7 mouse cellular contexts compared by ENCODE assay signal in genomic region chr2:173000921-173001320, GRCm38 (mm10). TPM values are rescaled to one million over a fixed set of nuclear protein-coding genes. Genes with fewer than 3 reads are reported as not detected.
DNase-seq lines count a peak whose midpoint lies in the region; ATAC-seq and TF ChIP-seq lines count a peak whose summit lies in the region.

No protein-coding gene starts in this region.

- WGBS in embryonic facial prominence, embryonic 12.5 days, result 19% methylated on average over 8 of the region's 8 CpGs
- 15% methylated on average over 8 of the region's 8 CpGs for WGBS in intestine, embryonic 15.5 days

- H3K4me2 ChIP-seq in embryonic facial prominence, embryonic 12.5 days (replicated peaks), result peak overlapping the region; percentile 99
- H3K4me2 ChIP-seq in intestine, embryonic 15.5 days (replicated peaks), result peak overlapping the region; percentile 78
- H3K4me2 ChIP-seq in myocyte (ENCODE audit: low read depth), result peak overlapping the region; percentile 89

- peaks cover 27% of the 10 kb centered on the region for H3K79me2 ChIP-seq in myocyte (ENCODE audit: control insufficient read depth, insufficient read depth)

- H3K9ac ChIP-seq in embryonic facial prominence, embryonic 12.5 days, result peak overlapping the region; percentile 95
- H3K9ac ChIP-seq in intestine, embryonic 15.5 days, result peak overlapping the region; percentile 91

- TF ChIP-seq POLR2A in myocyte (IDR thresholded peaks at IDR 0.05; ENCODE audit: insufficient read length, low read depth), result no peak

- ATAC-seq in megakaryocyte, adult 5-6 weeks (ENCODE audit: poor library complexity, severe bottlenecking), result no peak; the same call in 1 of the 2 replicates
- ATAC-seq in embryonic facial prominence, embryonic 12.5 days (ENCODE audit: insufficient number of reproducible peaks, insufficient read depth, low FRiP score, low TSS enrichment), result no peak
- ATAC-seq in intestine, embryonic 15.5 days, result no peak

- peak overlapping the region; percentile 87 for H3ac ChIP-seq in myocyte (ENCODE audit: control insufficient read depth, insufficient read length)

- H3K27ac ChIP-seq in embryonic facial prominence, embryonic 12.5 days, result peak overlapping the region; percentile 92
- no peak overlapping the region for H3K27ac ChIP-seq in intestine, embryonic 15.5 days

- peaks cover 1% of the 10 kb centered on the region for H3K27me3 ChIP-seq in megakaryocyte, embryonic 14.5 days (replicated peaks)
- H3K27me3 ChIP-seq in embryonic facial prominence, embryonic 12.5 days, result 0 out of 2 replicates have a peak, but pooled peaks cover 8% of the 10 kb centered on the region
- H3K27me3 ChIP-seq in intestine, embryonic 15.5 days (replicated peaks), result no peaks in the 10 kb centered on the region
- H3K27me3 ChIP-seq in myocyte (ENCODE audit: control insufficient read depth, insufficient read depth, insufficient read length), result no peaks in the 10 kb centered on the region

- H3K9me3 ChIP-seq in megakaryocyte, embryonic 14.5 days, result no peaks in the 10 kb centered on the region
- H3K9me3 ChIP-seq in embryonic facial prominence, embryonic 12.5 days, result no peaks in the 10 kb centered on the region
- H3K9me3 ChIP-seq in intestine, embryonic 15.5 days, result no peaks in the 10 kb centered on the region

- H3K4me1 ChIP-seq in megakaryocyte, embryonic 14.5 days, result peaks cover 57% of the 10 kb centered on the region
- peaks cover 14% of the 10 kb centered on the region for H3K4me1 ChIP-seq in embryonic facial prominence, embryonic 12.5 days
- peaks cover 13% of the 10 kb centered on the region for H3K4me1 ChIP-seq in intestine, embryonic 15.5 days (replicated peaks)

- no peak for DNase-seq in embryo, embryonic 11 days
- DNase-seq in kidney, postnatal 25 days, result no peak

- H3K4me3 ChIP-seq in megakaryocyte, embryonic 14.5 days (replicated peaks), result peak overlapping the region; percentile 98
- peak overlapping the region; percentile 96 for H3K4me3 ChIP-seq in embryonic facial prominence, embryonic 12.5 days
- peak overlapping the region; percentile 95 for H3K4me3 ChIP-seq in intestine, embryonic 15.5 days (replicated peaks)
- H3K4me3 ChIP-seq in myocyte, result peak overlapping the region; percentile 51

- peaks cover 46% of the 10 kb centered on the region for H3K36me3 ChIP-seq in megakaryocyte, embryonic 14.5 days (replicated peaks; ENCODE audit: low read length)
- peaks cover 36% of the 10 kb centered on the region for H3K36me3 ChIP-seq in embryonic facial prominence, embryonic 12.5 days
- H3K36me3 ChIP-seq in intestine, embryonic 15.5 days, result peaks cover 22% of the 10 kb centered on the region; the same call in 1 of the 2 replicates
- H3K36me3 ChIP-seq in myocyte (ENCODE audit: control insufficient read depth, insufficient read depth), result peaks cover 11% of the 10 kb centered on the region

TF ChIP-seq in myocyte, 11 proteins besides CTCF, POLR2A, EP300 and RAD21:
- TF ChIP-seq TCF3 (IDR thresholded peaks at IDR 0.05; ENCODE audit: insufficient read length, low read depth), result no peak
- no peak for TF ChIP-seq E2F4 (IDR thresholded peaks at IDR 0.05; ENCODE audit: insufficient read depth)
- no peak for TF ChIP-seq POLR2AphosphoS2 (IDR thresholded peaks at IDR 0.05; ENCODE audit: insufficient read length, low read depth)
- TF ChIP-seq MYOD1 (IDR thresholded peaks at IDR 0.05; ENCODE audit: control insufficient read depth in 1 of 3, insufficient read length in 2 of 3, low read depth in 2 of 3), result no peak
- no peak for TF ChIP-seq MYOG (IDR thresholded peaks at IDR 0.05; ENCODE audit: control insufficient read depth in 1 of 3, insufficient read depth in 1 of 3, insufficient read length in 2 of 3, low read depth in 2 of 3)
- no peak for TF ChIP-seq TCF12 (IDR thresholded peaks at IDR 0.05; ENCODE audit: insufficient read depth, poor library complexity, severe bottlenecking)
- no peak for TF ChIP-seq USF1 (IDR thresholded peaks at IDR 0.05; ENCODE audit: low read depth)
- TF ChIP-seq REST (IDR thresholded peaks at IDR 0.05; ENCODE audit: insufficient read depth, insufficient read length), result no peak
- TF ChIP-seq CEBPB (IDR thresholded peaks at IDR 0.05; ENCODE audit: insufficient read depth, poor library complexity, severe bottlenecking), result no peak
- TF ChIP-seq SRF (IDR thresholded peaks at IDR 0.05; ENCODE audit: control insufficient read depth, insufficient read length, low read depth), result no peak

RNA-seq across cellular contexts. Expression of gene Rae1, which starts 1.0 kb away (rescaled TPM):
- polyA plus RNA-seq in megakaryocyte, embryonic 14.5 days (2012; ENCODE audit: insufficient read depth, low replicate concordance), result 26.3 and 89.2 TPM in 2 replicates
- 53.2 and 72.9 TPM in 2 replicates for total RNA-seq in megakaryocyte, adult 5-6 weeks (2015)
- 42.4 and 54.3 TPM in 2 replicates for total RNA-seq in megakaryocyte, adult 5-6 weeks (2017)
- polyA plus RNA-seq in embryonic facial prominence, embryonic 12.5 days (2016; fragmentation: Nextera tagmentation; extraction: Ambion mirVana), result 150 and 155 TPM in 2 replicates
- 123 and 131 TPM in 2 replicates for polyA plus RNA-seq in intestine, embryonic 15.5 days (2015; fragmentation: Nextera tagmentation; extraction: Ambion mirVana)
- polyA plus RNA-seq in myocyte (2012; fragmentation: generic; extraction: Trizol), result 68.4 TPM

RNA-seq across cellular contexts. Expression of gene Rbm38, which starts 19.4 kb away (rescaled TPM):
- 1,149 and 2,622 TPM in 2 replicates for polyA plus RNA-seq in megakaryocyte, embryonic 14.5 days (2012; ENCODE audit: insufficient read depth, low replicate concordance)
- 124 and 143 TPM in 2 replicates for total RNA-seq in megakaryocyte, adult 5-6 weeks (2015)
- 43.2 and 59.0 TPM in 2 replicates for total RNA-seq in megakaryocyte, adult 5-6 weeks (2017)
- 37.9 and 39.5 TPM in 2 replicates for polyA plus RNA-seq in embryonic facial prominence, embryonic 12.5 days (2016; fragmentation: Nextera tagmentation; extraction: Ambion mirVana)
- 46.6 and 49.2 TPM in 2 replicates for polyA plus RNA-seq in intestine, embryonic 15.5 days (2015; fragmentation: Nextera tagmentation; extraction: Ambion mirVana)
- polyA plus RNA-seq in myocyte (2012; fragmentation: generic; extraction: Trizol), result 124 TPM

RNA-seq across cellular contexts. Expression of gene Spo11, which starts 23.4 kb away (rescaled TPM):
- not detected in 2 replicates for polyA plus RNA-seq in megakaryocyte, embryonic 14.5 days (2012; ENCODE audit: insufficient read depth, low replicate concordance)
- total RNA-seq in megakaryocyte, adult 5-6 weeks (2015), result 0.64 and 1.0 TPM in 2 replicates
- 0.04 TPM in 1 of 2 replicates, not detected in the other for total RNA-seq in megakaryocyte, adult 5-6 weeks (2017)
- 1.2 and 2.9 TPM in 2 replicates for polyA plus RNA-seq in embryonic facial prominence, embryonic 12.5 days (2016; fragmentation: Nextera tagmentation; extraction: Ambion mirVana)
- polyA plus RNA-seq in intestine, embryonic 15.5 days (2015; fragmentation: Nextera tagmentation; extraction: Ambion mirVana), result 0.35 TPM in 1 of 2 replicates, not detected in the other
- not detected for polyA plus RNA-seq in myocyte (2012; fragmentation: generic; extraction: Trizol)
